Mouse (Mus musculus) kidney, adult 8-10 months (tissue): Measurements from ENCODE around the gene Slc22a18.
A peak's percentile ranks its signal among the peaks of the same experiment; 100 is the strongest.

ENCODE experiments used
- DNase-seq, 2 experiments: peaks; one replicate each; pipeline ENCODE4 v3.0.0; 2022

Slc22a18 gene

DNA sequence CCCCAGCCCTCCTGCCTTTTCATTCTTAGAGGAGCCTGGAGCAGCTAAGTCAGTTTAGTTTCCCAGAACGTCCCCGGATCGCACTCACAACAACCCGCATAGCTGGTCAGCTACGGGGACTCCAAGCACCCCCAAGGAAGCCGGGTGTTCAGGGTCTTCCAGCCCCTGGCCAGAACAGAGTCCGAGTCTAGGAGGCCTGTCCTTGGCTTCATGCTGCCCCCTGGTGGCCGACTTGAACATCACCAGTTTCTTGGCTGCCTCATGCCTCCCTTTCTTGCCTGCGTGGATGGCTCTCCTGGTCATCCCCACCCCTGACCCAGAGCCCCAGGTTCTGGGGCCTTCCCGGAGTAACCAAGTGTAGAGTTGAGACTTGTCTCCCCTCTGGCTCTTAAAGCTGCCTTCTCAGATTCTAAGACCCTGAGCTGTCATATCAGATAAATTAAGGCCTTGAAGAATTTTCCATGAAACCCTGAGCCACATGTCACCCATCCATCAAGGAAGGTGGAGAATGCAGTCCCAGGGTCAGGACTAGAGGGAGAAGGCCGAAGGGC, 9.6 kb upstream of the Slc22a18 start:
- peak; percentile 33 to 63 for DNase-seq

DNA sequence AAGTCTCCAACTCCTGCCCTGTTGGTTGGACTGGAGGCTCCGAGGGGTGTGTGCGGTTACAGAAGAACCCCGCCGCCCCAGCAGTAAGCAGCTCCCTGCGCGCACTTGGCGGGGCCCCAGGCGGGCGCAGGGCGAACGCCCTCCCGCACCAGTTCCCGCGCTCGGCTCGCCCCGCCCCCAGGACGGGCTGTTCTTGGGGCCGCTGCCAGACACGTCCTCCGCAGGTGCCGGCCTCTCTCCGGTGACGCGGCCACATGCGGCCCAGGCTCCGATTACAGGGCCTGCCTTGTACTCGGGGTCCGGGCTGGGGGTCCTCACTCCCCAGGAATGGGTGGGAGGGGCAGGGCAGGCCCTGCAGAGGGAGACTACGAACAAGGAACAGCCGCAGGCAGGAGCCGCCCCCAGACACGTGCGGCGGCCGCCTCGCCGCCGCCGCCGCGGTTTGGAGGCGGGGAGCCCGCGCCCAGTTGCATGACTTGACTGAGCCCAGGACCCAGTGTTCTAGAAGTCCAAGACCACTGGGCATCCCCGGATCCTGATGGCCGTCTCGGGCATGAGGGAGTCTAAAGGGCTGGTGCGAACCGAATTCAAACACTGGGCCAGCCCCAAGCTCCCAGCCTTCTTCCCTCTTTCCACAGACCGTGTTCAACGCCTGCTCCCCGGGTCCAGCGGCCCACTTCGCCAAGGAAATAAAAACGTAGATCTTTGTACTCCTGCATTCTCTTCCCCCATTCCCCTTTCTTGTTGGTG, 8.6 kb upstream of the Slc22a18 start:
- DNase-seq = peak in 1 of 2 experiments; percentile 46

DNA sequence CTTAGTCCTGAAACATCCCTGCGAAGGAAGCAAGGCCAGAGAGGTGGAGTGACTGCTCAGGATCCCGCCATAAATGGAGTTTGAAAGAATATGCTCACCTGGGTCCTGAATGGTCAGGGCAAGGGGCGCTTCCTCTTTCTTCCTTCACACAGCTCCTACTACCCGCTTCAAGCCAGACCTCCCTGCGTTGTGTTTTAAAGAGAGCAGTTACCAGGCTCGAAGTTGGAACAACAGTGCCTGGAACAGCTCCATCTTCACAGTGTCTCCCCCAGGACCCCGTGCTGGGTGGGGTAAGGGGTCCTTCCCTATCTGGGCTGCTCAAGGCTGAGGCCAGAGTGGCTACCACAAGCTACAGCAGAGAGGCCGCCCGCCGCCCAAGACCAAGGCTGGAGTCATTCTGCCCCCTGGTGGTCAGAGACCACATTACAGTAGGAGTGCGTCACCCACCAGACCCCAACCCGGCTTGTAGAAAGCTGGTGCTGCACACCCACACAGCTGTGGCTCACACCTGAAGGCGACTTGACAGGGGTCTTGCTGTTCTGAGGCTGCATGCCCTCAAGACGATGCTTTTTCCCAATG, 7.3 kb upstream of the Slc22a18 start:
- DNase-seq = peak; percentile 58 to 80

- no peak for DNase-seq
Observed at GRCm38 (mm10) chr7:143467714-143468113, 5.8 kb upstream of the Slc22a18 start.

DNA sequence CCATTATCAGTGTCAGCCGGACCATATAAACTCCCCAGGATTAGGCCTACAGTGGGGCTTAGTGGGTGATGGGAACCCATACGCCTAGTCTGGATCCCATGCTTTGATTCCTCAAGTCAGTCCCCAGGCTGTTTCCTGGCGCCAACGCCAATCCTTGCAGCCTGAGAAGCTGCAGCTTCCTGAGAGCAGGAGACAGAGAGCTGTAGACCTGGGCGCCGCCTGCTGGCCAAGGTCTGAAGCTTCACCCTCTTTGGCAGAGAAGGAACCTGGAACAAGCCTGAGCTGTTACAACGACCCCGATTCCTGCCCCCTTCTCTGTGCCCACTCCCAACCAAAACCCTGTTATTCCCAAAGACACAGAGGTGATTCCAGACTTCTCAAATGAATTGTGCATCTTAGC, 3.6 kb upstream of the Slc22a18 start:
- peak; percentile 61 to 68 for DNase-seq

DNA sequence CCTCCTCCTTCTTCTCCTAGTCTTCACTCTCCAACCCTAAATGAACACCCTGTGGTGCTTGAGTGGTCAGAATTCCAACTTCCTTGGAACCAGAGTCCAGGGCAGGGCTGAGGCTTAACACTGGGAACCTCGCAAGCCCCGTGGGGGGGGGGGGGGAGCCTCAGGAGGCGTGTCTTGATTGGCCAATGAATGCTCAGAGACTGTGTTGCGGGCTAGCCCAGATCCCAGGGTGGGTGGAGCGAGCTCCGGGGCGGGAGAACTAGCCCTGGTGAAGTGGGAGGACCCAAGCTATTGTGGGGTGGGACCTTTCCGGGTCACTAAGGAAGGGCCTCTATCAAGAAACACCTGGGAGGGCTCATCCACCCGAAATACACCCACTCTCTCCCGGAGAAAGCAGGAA, 1.3 kb downstream of the Slc22a18 start:
- DNase-seq = peak; percentile 70 to 75

DNA sequence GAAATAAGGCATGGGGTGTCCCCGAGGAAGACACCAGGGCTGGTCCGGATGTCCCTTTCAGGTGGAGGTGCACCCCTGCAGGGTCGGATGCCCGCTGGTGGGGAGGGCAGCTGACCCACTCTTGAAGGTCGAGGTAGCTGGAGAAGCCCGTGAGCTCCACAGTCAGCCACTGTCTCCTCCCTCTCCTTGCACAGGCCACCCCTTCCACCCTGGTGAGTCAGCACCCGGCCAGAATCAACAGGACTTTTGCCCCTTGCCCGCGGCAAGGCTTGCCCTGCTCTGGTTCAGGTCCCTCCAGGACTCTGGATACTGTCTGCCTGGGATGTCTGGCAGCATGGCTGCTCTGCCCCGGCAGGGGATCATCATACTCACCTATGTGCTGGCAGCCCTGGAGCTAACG, 2.3 kb downstream of the Slc22a18 start:
- peak; percentile 85 to 90 for DNase-seq

DNA sequence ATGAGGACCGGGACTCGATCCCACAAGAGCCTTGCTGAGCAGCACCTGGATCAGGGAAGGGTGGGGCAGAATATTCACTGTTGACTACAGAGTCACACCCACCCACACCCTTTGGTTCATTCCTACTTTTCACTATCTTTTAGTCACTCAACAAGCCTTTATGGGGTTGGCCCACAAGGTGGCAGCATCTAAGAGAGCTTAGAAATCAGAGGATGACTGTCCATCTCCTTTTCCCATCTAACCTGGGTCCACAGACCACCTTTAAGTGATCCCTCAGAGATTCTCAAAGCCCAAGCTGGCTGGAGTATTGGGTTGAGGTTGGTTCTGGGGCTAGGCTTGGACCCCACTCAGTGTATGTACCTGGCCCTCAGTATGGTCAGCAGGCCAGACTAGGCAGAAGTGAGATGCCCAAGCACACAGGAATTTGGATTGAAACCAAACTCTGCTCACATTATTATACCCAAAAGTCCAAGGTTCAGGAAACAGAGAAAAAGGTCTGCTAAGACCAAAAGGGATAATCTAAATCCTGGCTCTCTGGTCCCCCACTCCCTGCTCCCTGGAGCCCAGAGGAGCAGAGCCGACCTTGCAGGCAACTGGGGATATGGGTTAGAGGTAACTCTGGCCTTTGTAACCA, 3.3 kb downstream of the Slc22a18 start:
- DNase-seq = peak; percentile 60 to 71

DNA sequence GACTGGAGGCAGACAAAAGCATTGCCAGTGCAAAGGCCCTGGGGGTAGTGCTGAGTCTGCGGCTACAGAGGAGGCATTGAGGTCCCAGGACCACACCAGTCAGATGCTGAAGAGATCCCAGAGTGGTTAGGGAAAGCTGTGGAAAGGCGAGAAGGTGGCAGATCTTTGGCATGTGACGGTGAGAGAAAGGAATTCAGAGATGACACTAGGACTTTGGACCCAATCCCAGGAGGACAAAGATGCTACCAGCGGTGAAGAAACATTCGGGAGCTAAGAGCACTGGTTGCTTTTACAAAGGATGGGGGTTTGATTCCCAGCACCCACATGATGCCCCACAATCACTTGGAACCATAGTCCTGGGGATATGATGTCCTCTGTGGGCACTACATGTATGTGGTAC, 4.3 kb downstream of the Slc22a18 start:
- DNase-seq = peak in 1 of 2 experiments; percentile 50

DNA sequence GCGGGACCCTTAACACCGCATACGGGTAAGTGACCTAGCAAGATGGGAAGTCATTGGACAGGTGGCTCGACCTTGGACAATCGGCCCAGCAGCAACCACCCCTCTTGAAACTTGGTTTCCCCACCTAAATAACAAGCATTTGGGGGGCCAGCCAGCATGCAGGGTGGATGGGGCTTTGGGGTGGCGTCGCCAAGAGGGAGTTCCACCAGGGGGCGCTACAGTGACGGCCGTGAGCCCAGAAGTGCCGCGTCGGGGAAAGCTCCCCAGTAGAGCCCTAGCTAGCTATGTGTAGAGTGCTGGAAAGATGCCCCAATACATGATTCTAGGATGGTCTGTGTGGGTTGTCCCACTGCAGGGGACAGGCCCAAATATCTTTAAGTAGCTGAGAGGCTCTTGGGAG, 7.0 kb downstream of the Slc22a18 start:
- DNase-seq = peak in 1 of 2 experiments; percentile 73

DNA sequence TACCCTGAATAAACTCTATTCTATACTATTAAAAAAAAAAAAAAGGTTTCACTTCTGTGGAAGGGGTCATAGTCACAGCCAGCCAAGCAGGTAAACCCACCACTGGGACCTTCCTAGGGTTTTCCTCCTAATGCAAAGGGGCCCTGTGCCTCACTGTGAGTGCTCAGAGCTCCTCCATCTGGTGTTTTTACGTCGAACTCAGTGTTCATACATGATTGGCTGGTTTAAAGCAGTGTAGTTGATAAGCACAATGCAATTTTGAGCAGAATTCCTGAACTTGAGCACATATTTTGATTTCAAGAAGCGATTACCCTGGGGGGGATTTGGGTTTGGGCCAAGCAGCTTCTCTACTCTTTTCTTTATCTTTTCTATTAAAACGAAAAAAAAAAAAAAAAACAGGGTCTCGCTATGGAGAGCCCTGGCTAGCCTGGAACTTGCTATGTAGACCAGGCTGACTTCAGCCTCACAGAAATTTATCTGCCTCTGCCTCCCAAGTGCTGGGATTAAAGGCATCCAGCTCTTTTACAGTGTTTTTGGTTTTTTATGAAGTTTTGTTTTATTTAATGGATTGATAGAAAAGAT, 8.4 kb downstream of the Slc22a18 start:
- DNase-seq = no peak

DNA sequence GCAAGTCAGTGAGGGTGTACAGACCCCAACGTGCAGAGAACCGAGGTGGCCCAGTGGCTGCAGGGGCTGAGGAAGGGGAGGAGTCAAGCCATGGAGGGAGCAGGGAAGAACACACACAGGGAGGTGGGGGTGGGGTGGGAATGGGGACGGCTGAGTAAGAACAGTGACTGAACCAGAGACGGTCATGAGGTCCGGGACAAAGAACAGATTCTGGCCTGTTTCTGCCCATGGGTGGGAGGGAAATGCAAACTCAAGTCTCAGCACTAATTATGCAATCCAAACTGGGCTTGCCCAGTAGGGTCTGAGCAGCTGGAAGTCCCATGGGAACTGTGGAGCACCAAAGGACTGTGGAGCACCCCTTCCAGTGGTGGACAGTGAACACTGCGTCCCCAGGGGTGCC, 9.0 kb downstream of the Slc22a18 start:
- DNase-seq = peak in 1 of 2 experiments; percentile 72

DNA sequence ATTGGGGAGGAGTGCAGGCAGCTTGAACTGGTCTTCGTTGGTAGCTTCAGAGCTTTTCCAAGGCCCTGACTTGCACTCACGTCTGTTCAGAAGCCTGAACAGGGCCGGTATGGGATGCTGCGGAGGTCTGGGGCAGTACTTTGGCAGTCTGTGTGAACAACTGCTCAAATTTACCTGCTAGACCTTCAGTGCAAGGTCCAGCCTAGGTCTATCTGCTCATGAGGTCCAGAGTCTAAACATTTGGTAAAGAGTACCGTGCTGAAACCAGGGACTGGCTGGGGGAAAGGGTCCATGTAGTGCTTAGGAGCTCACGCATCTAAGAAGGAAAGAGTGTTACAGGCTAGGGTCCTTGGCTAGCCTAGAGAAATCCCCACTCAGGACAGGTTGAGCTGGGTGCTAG, 16.2 kb downstream of the Slc22a18 start:
- DNase-seq = no peak

GRCm38 (mm10) chr7:143493616-143494126, 20.1 kb downstream of the Slc22a18 start:
- DNase-seq = no peak

GRCm38 (mm10) chr7:143495104-143495961, 21.8 kb downstream of the Slc22a18 start:
- no peak for DNase-seq

DNA sequence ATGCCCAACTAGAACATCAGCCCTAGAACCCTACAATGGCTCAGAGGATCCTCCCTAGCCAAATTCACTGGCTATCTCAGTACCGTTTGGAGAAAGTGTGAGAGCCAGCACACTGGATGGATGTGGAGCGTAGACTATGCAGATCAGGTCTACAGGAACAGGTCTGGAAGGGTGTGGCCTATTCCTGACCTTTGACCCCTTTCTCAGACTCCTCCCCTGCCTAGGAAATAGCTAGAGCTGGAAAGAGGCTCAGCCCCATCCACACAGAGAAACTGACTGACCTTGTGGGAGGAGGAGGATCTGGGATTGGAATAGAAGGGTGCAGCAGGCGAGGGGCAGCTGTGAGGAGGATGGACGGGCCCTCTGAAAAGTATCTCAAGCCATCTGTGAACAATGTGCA, 25.0 kb downstream of the Slc22a18 start:
- peak in 1 of 2 experiments; percentile 65 for DNase-seq

GRCm38 (mm10) chr7:143500912-143501311, 27.4 kb downstream of the Slc22a18 start:
- DNase-seq = peak; percentile 81 to 89

DNA sequence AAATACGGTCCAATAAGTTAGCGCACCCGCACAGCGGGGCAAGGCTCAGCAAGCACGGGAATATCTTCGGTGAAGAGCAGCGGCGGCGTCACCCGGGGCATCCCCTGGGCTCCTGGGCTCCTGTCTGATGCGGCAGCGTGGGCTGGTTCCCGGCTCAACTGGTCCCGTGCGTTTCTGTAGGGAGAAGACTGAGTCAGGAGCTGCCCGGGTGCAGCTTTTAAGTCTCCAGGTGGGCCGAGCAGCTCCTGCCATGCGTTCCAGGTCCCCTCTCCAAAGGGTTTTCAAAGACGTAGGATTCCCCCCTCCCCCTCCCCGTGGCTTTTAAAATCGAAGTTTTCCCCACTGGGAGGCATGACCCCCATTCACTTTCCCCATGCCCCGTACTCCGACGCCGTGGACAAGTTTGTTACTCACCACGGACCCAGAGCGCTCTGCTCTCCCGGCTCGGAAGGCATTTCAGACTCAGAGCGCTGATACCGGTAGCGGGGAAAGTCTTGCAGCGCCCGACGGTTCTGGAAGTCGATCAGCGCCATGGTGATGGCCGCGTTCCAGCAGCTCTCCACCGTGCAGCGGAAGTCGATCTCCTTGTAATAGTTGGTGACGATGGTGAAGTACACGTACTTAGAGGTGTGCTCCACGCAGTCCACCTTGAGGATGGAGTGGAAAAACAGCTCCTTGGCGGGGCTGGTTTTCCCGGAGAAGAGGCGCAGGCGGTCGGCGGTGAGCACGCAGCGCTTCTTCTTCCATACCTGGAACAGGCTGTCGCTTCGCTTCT, 28.3 kb downstream of the Slc22a18 start:
- peak in 1 of 2 experiments; percentile 62 for DNase-seq

GRCm38 (mm10) chr7:143502418-143503200, 29.1 kb downstream of the Slc22a18 start, which contains the start of gene Phlda2:
TSS of gene Phlda2 (minus strand) at chr7:143503150.
- DNase-seq = peak; percentile 44 to 68

GRCm38 (mm10) chr7:143503926-143504325, 30.4 kb downstream of the Slc22a18 start:
- peak in 1 of 2 experiments; percentile 49 for DNase-seq
